Mouse (Mus musculus) embryo, embryonic 10 days (tissue): ENCODE measurements around the gene Arhgap18.

Experiments
- DNase-seq: peaks from one replicate; pipeline ENCODE4 v3.0.0-alpha.2; 2015; ENCODE audit warnings: low spot score

The Arhgap18 gene

DNA sequence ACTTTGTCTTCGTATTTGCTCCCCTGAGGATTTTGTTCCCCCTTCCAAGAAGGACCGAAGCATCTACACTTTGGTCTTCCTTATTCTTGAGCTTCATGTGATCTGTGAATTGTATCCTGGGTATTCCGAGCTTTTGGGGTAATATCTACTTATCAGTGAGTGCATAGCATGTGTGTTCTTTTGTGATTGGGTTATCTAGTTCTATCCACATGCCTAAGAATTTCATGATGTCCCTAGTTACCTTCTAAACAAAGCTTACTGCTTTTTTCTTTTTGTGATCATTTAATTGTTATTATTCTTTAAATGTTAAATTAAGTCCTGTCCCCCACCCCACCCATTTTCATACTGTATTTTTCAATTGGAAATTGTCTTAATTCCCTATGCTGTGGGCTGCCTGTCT, 78.8 kb downstream of the Arhgap18 start:
- no peak for DNase-seq

DNA sequence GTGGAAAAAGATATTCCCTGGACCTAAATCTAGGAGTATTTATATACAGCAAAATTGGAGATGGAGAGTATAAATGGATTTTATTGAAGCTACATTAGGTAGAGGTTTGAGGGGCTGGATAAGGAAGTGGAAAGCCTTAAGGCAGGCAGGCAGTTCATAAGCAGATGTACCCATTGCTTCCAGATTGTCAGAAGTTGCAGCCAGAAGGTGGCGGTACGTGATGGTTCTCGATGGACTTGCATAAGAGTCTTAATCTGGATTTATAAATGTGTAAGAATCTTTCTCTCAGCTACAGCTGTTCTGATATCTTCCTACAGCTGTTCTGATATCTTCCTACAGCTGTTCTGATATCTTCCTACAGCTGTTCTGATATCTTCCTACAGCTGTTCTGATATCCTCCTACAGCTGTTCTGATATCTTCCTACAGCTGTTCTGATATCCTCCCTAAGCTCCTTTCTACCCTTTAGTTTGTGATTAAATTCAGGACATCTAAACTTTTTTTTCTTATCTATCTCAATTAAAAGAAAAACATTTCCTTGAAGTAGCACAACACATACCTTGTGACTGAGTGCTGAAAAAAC, 79.5 kb downstream of the Arhgap18 start:
- DNase-seq: no peak

GRCm38 (mm10) chr10:26833393-26833792, 80.2 kb downstream of the Arhgap18 start:
- DNase-seq: no peak

- no peak for DNase-seq
These were observed 96.1 kb downstream of the Arhgap18 start for GRCm38 (mm10) chr10:26849311-26849710.

DNA sequence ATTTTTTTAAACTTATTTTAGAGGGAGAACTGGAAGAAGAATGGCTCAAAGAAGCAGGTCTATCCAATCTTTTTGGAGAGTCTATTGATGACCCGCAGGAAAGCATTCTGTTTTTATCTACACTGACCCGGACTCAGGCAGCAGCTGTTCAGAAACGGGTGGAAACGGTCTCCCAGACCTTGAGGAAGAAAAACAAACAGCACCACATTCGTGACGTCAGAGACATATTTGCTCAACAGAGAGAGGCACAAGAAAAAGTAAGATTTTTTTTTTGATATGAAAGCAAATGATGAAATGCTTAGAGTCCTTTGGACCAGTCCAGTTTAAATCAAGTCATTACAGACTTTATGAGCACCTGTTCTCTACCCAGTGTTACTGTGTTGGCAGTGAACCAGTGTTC, 96.6 kb downstream of the Arhgap18 start:
- DNase-seq: no peak

DNA sequence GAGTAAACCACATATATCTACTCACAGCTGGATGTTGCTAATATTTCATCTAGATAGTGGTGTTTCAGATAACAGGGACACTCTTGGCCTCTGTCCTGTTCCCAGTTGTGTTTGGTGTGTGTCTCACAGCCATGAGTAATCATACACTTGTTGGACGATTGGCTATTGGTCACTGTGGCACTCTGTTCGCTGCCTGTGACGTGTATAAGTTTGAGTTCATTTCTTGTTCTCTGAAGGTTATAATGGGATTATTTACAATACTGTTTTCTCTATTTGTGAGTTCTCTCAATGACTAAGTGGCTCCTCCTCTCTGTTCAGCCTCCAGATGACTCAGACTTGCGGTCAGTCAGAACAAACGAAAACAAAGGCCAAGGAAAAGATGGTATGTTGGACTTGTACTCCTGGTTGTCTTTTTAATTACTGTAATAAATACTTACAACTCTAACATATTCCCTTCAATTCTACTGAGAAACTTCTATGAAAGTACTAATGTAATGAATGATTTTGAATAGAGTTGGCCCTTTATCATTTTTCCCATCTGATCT, 101.4 kb downstream of the Arhgap18 start:
- no peak for DNase-seq

DNA sequence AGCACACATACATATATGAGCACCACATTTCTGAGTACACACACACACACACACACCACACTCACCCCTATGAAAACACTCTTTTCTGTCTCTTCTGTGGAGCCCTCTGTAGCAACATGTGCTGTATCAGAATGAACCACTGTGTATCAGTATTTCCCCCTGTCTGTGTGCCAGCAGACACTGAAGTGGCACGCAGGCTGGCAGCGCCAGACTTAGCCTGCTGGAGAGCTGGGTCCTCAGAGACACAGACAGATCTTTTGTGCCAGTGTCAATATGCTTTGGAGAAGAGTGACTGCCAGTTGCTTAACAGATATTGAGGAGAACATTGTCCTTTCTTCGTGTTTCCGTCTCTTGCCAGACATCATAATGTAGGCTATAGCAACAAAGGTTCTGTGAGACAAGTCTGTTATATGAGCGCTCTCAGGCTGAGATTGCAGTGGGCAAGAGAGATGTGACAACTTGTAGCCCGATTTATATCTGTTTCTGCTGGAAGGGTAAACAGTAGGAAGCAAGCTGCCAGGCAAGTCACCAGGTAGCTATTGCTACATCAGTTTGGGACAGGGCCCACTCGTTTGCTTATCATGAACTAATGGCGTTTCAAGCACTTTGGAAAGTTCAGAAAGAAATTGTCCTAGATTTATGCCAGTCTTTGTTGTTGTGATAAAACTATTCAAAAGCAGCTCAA, 102.8 kb downstream of the Arhgap18 start:
- no peak for DNase-seq

DNA sequence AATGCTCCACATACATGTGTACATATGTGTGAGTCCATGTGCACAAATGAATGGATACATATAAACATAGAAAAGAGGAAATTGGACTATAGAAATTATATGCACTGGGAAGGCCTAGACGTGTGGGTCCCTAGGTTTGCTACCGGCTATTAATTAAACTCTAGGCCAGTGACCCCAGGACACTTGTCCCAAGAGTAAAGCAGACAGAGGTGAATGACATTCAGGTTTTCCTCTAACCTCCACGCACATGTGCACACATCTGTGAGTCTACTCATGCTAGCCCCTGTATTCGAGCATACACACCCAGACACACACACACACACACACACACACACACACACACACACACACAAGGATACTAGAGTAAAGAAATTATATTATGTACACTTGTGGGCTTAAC, 104.4 kb downstream of the Arhgap18 start:
- DNase-seq: no peak

DNA sequence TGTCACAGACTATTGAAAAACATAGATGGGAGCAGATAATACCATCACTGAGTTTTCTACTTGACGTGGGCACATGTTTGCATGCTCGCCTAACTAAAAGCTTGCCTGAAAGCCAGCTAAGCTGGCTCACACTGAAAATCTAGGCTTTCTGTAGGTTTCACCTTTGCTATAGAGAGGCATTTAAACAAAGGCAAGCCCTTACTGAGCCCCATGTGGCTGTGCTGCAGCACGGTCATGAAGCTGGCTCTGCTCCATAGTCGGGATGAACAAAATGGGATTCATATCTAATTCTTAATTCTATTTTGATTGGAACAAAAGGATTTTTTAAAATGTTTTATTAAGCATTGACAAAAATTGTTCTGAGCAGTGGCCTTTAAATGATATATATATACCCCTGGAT, 105.3 kb downstream of the Arhgap18 start:
- no peak for DNase-seq

- no peak for DNase-seq
These were observed 108.0 kb downstream of the Arhgap18 start for GRCm38 (mm10) chr10:26861231-26861630.

DNA sequence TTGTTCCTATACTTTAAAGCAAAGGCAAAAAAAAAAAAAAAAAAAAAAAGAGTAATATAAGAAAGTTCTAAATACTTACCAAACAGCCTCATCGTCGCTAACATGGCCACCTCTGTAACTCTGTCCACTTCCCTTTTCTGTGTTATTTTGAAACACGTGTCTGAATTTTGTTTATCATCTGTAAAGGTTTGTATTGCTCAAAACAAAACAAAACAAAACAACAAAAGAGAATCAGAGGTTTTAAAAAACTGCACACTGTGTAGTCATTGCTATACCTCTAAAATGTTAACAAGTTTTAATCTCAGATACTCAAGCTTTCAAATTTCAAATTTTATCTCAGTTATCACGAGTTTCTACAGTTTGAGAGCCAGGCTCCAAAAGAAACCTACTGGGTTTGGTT, 109.0 kb downstream of the Arhgap18 start:
- DNase-seq: no peak

DNA sequence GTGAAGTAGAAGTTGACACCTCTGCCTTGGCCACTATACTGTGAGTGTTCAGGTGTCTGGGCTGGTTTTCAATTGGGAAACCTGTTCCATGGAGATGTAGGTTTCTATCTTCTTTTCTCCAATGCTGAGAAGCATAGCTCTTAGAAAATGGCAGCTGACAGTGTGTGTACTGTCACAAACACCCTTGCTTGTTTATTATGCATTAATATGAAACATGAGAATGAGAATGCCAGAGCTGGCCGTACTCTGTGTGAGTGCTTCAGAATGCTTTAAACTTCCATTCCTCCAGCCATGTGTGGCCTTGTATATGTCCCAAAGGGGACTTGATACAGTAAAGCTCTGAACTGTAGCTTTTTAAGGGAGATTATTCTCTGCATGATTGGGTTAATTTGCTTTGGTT, 110.8 kb downstream of the Arhgap18 start:
- DNase-seq: no peak

GRCm38 (mm10) chr10:26870802-26871201, 117.6 kb downstream of the Arhgap18 start:
- DNase-seq: peak; percentile 23

DNA sequence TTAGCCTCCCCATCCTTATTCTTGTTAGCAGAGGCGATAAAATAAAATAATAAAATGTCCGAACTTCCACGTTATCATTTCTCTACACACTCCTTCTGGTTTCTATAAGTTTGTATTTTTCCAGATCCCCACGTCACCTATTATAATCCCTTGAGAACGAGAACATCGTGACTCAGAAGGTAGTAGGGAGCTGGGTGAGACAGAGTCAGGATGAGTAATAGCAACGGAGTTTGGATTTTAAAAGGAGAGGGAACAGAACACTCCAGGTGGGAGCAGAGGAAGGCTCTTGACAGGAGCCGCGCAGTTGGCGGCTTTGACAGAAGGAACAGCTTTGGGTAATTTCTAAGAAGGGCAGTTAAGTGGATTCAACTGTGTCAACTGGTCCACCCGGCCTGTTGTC, 124.1 kb downstream of the Arhgap18 start:
- no peak for DNase-seq

GRCm38 (mm10) chr10:26878924-26879600, 125.8 kb downstream of the Arhgap18 start:
- no peak for DNase-seq

DNA sequence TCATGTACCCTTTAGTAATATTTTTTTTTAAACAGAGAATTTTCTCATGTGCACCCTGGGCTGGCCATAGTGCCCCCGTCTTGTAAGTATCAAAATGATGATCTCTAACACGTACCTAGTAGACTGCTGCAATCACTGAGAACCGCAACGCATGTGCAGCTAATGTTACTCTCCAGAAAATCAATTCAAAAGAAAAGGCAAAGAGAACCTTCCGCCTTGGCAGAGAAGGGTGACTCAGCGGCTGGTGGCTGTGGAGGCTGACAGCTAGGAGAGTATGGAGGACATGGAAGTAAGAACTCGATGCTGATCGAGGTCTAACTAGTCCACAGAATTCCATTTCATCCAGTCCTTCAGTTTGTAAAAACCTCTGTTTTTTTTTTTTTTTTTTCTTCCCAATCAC, 131.7 kb downstream of the Arhgap18 start:
- no peak for DNase-seq

DNA sequence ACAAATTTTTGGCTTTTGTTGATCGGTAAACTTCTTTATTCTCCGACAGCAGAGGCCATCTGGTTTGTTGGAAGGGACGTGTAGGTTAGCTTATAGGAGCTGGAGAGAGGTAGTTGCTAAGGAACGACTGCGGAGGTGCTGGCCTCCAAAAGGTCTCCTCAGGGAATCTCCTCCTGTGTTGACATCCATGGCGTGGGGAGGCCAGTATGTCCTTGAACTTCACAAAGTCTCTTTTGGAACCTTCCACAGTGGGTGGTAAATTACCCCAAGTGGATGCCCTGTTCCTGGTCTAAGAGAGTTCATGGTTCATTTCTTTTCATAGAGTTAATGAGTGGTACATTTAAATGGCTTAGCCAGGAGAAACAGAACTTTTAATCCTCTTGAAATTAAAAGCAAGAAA, 136.0 kb downstream of the Arhgap18 start:
- DNase-seq: peak; percentile 25

DNA sequence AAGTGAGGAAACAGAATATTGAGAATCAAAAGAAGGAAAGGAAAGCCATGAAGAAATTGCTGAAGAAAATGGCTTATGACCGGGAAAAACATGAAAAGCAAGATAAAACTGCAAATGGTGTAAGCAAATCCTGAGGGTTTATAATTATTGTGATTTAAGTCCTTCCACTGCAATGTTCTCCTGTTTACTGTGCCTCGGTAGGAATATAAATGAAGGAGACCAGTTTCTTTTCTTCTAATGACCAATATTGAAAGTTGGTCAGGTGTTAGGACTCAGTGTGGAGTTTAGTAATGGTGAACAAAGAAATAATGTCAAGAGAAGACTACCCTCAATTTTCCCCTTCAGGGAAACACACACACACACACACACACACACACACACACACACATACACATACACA, 136.5 kb downstream of the Arhgap18 start:
- no peak for DNase-seq

GRCm38 (mm10) chr10:26890269-26890955, 137.2 kb downstream of the Arhgap18 start:
- peak; percentile 86 for DNase-seq

- DNase-seq: no peak
These were observed 139.9 kb downstream of the Arhgap18 start for GRCm38 (mm10) chr10:26893091-26893490.

- DNase-seq: no peak
These were observed 142.5 kb downstream of the Arhgap18 start for GRCm38 (mm10) chr10:26895726-26896125.

- no peak for DNase-seq
These were observed 147.2 kb downstream of the Arhgap18 start for GRCm38 (mm10) chr10:26900426-26900825.

DNA sequence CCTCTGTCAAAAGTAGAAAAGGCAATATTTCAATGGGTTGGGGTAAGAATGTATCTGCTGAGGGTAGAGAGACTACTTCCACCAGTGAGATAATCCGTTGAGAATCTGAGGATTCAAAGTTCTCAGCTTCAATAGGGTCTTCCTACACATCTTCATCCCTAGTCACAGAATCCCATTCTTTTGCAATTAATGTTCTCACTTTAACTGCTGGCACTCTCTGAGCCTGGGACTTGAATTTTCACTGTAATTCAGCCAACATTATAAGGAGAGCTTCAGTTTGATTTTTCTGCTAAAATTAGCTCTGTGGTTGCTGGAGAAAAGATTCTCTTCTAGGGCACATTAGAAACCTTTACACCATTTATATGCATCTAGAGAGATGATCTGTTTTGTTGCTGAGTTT, 150.6 kb downstream of the Arhgap18 start:
- DNase-seq: no peak
